9 mouse cellular contexts compared by ENCODE assay signal in the genomic region with DNA sequence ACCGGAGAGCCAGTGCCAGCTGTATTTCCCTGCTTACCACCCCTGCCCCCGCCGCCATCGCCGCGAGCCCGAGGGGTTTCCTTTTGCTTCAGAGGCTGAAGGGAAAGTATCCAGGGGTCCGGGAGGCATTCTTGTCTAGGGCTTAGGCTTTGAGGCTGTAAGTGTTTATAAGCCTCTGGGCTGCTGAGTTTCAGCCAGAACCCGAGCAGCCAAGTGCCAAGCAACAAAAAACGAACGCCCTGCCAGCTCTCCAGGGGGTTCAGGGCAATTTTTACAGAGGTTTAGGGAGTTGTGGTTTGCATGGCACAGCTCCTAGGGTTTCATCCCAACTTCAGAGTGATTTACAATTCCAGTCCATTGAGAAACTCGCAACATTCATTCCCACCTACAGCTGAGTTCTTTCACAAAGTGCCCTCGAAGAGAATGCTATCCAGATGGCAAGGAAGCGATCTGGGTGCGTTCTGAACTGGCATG.
DNase-seq lines count a peak whose midpoint lies in the region; ATAC-seq lines count a peak whose summit lies in the region.
"Had no signal": no experiment of that assay in that cellular context is flagged by ENCODE, and none has a peak within 500 bp of the region (broad histone marks: within the 10 kb centered on the region; RNA-seq: fewer than 3 reads in every experiment).

No protein-coding gene starts in this region.

- no peaks in the 10 kb centered on the region for H3K9me3 ChIP-seq in heart, embryonic 16.5 days (replicated peaks; ENCODE audit: control insufficient read depth, low read length)
- H3K9me3 ChIP-seq in forebrain, embryonic 12.5 days: no peaks in the 10 kb centered on the region
- no peaks in the 10 kb centered on the region for H3K9me3 ChIP-seq in liver, embryonic 13.5 days (replicated peaks)

- H3K36me3 ChIP-seq in heart, embryonic 16.5 days (ENCODE audit: control insufficient read depth, insufficient read depth): no peaks in the 10 kb centered on the region
- H3K36me3 ChIP-seq in forebrain, embryonic 12.5 days (replicated peaks): no peaks in the 10 kb centered on the region
- no peaks in the 10 kb centered on the region for H3K36me3 ChIP-seq in liver, embryonic 13.5 days

- intact Hi-C loops in heart, postnatal 36 days (cut with DNase I): no loop called here

- ATAC-seq in heart, embryonic 16.5 days (replicated peaks; ENCODE audit: extremely low read depth, insufficient read depth, low FRiP score): no peak
- ATAC-seq in forebrain, embryonic 12.5 days (ENCODE audit: low FRiP score): 0 out of 2 replicates have a peak, but pooled peaks have one; percentile 17
- ATAC-seq in liver, embryonic 13.5 days (ENCODE audit: low read depth): no peak
- no peak for ATAC-seq in CD4-positive, CD25-positive, alpha-beta regulatory T cell, adult 4 months

- WGBS in heart, embryonic 16.5 days: 47% methylated on average over 15 of the region's 15 CpGs
- WGBS in forebrain, embryonic 12.5 days: 9% methylated on average over 15 of the region's 15 CpGs
- 46% methylated on average over 15 of the region's 15 CpGs for WGBS in liver, embryonic 13.5 days (ENCODE audit: insufficient replicate concordance)

- peak overlapping the region; percentile 3; the same call in 1 of the 2 replicates for H3K9ac ChIP-seq in heart, embryonic 16.5 days (ENCODE audit: low read length)
- H3K9ac ChIP-seq in forebrain, embryonic 12.5 days: no peak overlapping the region; the same call in 1 of the 2 replicates
- H3K9ac ChIP-seq in liver, embryonic 13.5 days: no peak overlapping the region

- H3K4me1 ChIP-seq in heart, embryonic 16.5 days (ENCODE audit: control insufficient read depth, insufficient read depth, low read length): peaks cover 42% of the 10 kb centered on the region
- H3K4me1 ChIP-seq in forebrain, embryonic 12.5 days: peaks cover 47% of the 10 kb centered on the region
- peaks cover 46% of the 10 kb centered on the region for H3K4me1 ChIP-seq in liver, embryonic 13.5 days (replicated peaks)

- H3K4me2 ChIP-seq in heart, embryonic 16.5 days (ENCODE audit: low read depth, low read length): no peak overlapping the region
- H3K4me2 ChIP-seq in forebrain, embryonic 12.5 days: peak overlapping the region; percentile 36; the same call in 1 of the 2 replicates
- H3K4me2 ChIP-seq in liver, embryonic 13.5 days: no peak overlapping the region

- H3K4me3 ChIP-seq in heart, embryonic 16.5 days (ENCODE audit: low read length): no peak overlapping the region
- H3K4me3 ChIP-seq in forebrain, embryonic 12.5 days (replicated peaks): no peak overlapping the region
- no peak overlapping the region for H3K4me3 ChIP-seq in liver, embryonic 13.5 days (replicated peaks)

- no peak for DNase-seq in heart, postnatal 36 days
- peak; percentile 49 for DNase-seq in Muller cell, postnatal 12 days (ENCODE audit: inconsistent ontology term)
- no peak for DNase-seq in liver, embryonic 13.5 days
- DNase-seq in adrenal gland, postnatal 25 days: no peak
- no peak for DNase-seq in cerebellum, adult 11 months
- DNase-seq: kidney, postnatal 36 days had no signal

- H3K27ac ChIP-seq in heart, embryonic 16.5 days (ENCODE audit: low read length): peak overlapping the region; percentile 1
- peak overlapping the region; percentile 92 for H3K27ac ChIP-seq in forebrain, embryonic 12.5 days
- 0 out of 2 replicates have a peak overlapping the region, but pooled peaks have one; percentile 10 for H3K27ac ChIP-seq in liver, embryonic 13.5 days

- H3K27me3 ChIP-seq in heart, embryonic 16.5 days (ENCODE audit: control insufficient read depth, insufficient read depth, low read length): no peaks in the 10 kb centered on the region
- H3K27me3 ChIP-seq in forebrain, embryonic 12.5 days: no peaks in the 10 kb centered on the region
- H3K27me3 ChIP-seq in liver, embryonic 13.5 days: peaks cover 20% of the 10 kb centered on the region

Comparison
In these comparisons a context has a peak if more than half of its experiments do, and no peak if none do; other contexts are left out.
1. H3K27ac ChIP-seq: peak in every context shown above with its lines; median percentile 92 in forebrain, embryonic 12.5 days; 10 in liver, embryonic 13.5 days; 1 in heart, embryonic 16.5 days.